Mouse (Mus musculus): ENCODE measurements around the gene Dlg2.

Dlg2 gene

GRCm38 (mm10) chr7:92234476-92235202 is 1758.2 kb downstream of the Dlg2 start:
- in situ Hi-C loops (cut with MboI; ENCODE audit: low sequenced_read_pairs): no loop called here

- in situ Hi-C loops (cut with MboI; ENCODE audit: low sequenced_read_pairs): no loop called here
These were observed 1759.1 kb downstream of the Dlg2 start for GRCm38 (mm10) chr7:92235541-92236031.

GRCm38 (mm10) chr7:92240908-92241307 is 1764.4 kb downstream of the Dlg2 start:
- in situ Hi-C loops (cut with MboI; ENCODE audit: low sequenced_read_pairs): no loop called here

- in situ Hi-C loops (cut with MboI; ENCODE audit: low sequenced_read_pairs): no loop called here
These were observed 1771.1 kb downstream of the Dlg2 start for GRCm38 (mm10) chr7:92247594-92247993.

- in situ Hi-C loops (cut with MboI; ENCODE audit: low sequenced_read_pairs): no loop called here
These were observed 1772.1 kb downstream of the Dlg2 start for GRCm38 (mm10) chr7:92248619-92249018.

GRCm38 (mm10) chr7:92258148-92258547 is 1781.7 kb downstream of the Dlg2 start:
- in situ Hi-C loops (cut with MboI; ENCODE audit: low sequenced_read_pairs): no loop called here

- in situ Hi-C loops (cut with MboI; ENCODE audit: low sequenced_read_pairs): no loop called here
These were observed 1782.2 kb downstream of the Dlg2 start for GRCm38 (mm10) chr7:92258701-92259100.

- in situ Hi-C loops (cut with MboI; ENCODE audit: low sequenced_read_pairs): no loop called here
These were observed 1787.9 kb downstream of the Dlg2 start for GRCm38 (mm10) chr7:92264325-92264724.

- in situ Hi-C loops (cut with MboI; ENCODE audit: low sequenced_read_pairs): no loop called here
These were observed 1788.5 kb downstream of the Dlg2 start for GRCm38 (mm10) chr7:92264964-92265363.

- in situ Hi-C loops (cut with MboI; ENCODE audit: low sequenced_read_pairs): no loop called here
These were observed 1798.9 kb downstream of the Dlg2 start for GRCm38 (mm10) chr7:92275353-92275752.

- in situ Hi-C loops (cut with MboI; ENCODE audit: low sequenced_read_pairs): no loop called here
These were observed 1801.2 kb downstream of the Dlg2 start for GRCm38 (mm10) chr7:92277629-92278028.

GRCm38 (mm10) chr7:92280925-92281324 is 1804.5 kb downstream of the Dlg2 start:
- in situ Hi-C loops (cut with MboI; ENCODE audit: low sequenced_read_pairs): no loop called here

- in situ Hi-C loops (cut with MboI; ENCODE audit: low sequenced_read_pairs): no loop called here
These were observed 1810.6 kb downstream of the Dlg2 start for GRCm38 (mm10) chr7:92287058-92287457.

- in situ Hi-C loops (cut with MboI; ENCODE audit: low sequenced_read_pairs): no loop called here
These were observed 1812.3 kb downstream of the Dlg2 start for GRCm38 (mm10) chr7:92288814-92289213.

- in situ Hi-C loops (cut with MboI; ENCODE audit: low sequenced_read_pairs): no loop called here
These were observed 1816.5 kb downstream of the Dlg2 start for GRCm38 (mm10) chr7:92292918-92293518.

- in situ Hi-C loops (cut with MboI; ENCODE audit: low sequenced_read_pairs): no loop called here
These were observed 1824.6 kb downstream of the Dlg2 start for GRCm38 (mm10) chr7:92301046-92301445.

GRCm38 (mm10) chr7:92307634-92308033 is 1831.2 kb downstream of the Dlg2 start:
- in situ Hi-C loops (cut with MboI; ENCODE audit: low sequenced_read_pairs): no loop called here

GRCm38 (mm10) chr7:92308168-92308567 is 1831.7 kb downstream of the Dlg2 start:
- in situ Hi-C loops (cut with MboI; ENCODE audit: low sequenced_read_pairs): no loop called here

- in situ Hi-C loops (cut with MboI; ENCODE audit: low sequenced_read_pairs): no loop called here
These were observed 1839.9 kb downstream of the Dlg2 start for GRCm38 (mm10) chr7:92316389-92316788.

- in situ Hi-C loops (cut with MboI; ENCODE audit: low sequenced_read_pairs): no loop called here
These were observed 1843.0 kb downstream of the Dlg2 start for GRCm38 (mm10) chr7:92319469-92319868.

GRCm38 (mm10) chr7:92320181-92320580 is 1843.7 kb downstream of the Dlg2 start:
- in situ Hi-C loops (cut with MboI; ENCODE audit: low sequenced_read_pairs): no loop called here

- in situ Hi-C loops (cut with MboI; ENCODE audit: low sequenced_read_pairs): no loop called here
These were observed 1845.3 kb downstream of the Dlg2 start for GRCm38 (mm10) chr7:92321786-92322185.

Measured in CH12F3 (cell line).